Mouse (Mus musculus): ENCODE data around the gene Gabbr1. TPM values are rescaled to one million over a fixed set of nuclear protein-coding genes. Genes with fewer than 3 reads are reported as not detected.

The Gabbr1 gene
- 8.6 and 11.2 TPM in 2 replicates for polyA plus RNA-seq (2015; fragmentation: Nextera tagmentation; extraction: Ambion mirVana)

DNA sequence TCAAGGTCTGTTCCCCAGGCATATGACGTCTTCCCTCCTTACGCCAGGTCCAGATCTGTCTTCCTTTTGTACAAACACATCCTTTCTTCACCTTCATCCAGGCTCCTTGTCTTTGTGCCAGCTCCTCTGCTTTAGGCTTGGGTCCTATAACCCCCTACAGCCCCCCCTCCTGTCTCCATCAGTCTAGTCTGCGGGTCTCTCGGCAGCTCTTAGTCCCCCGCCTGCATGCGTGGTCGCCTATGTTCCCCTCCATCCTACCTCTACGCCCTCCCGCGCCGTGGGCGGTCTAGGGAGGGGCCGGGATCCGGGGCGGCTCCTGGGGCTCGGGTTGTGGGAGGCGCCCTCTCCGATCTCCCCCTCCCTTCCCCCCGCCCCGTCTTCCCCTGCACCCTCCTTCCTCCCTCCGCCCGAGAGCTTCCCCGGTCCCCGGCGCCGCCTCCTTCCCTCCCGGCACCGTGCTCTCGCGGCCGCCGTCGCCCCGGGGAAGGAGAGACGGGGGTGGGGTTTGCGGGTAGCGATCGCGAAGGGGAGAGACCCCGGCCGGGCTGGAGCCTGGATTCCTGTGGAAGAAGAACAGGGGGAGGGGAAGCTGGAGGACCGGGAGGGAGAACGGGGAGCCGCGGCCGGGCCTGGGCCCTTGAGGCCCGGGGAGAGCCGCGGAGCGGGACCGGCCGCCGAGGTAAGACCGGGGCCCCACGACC is at the start of gene Gabbr1:
Gene Gabbr1 (plus strand): TSS at position 356 of the 701 bp plus-strand sequence.
- H3K9ac ChIP-seq = peak within 1 kb of the TSS; percentile 59
- H3K36me3 ChIP-seq = no peaks in the 10 kb centered on the region
- no peaks in the 10 kb centered on the region for H3K9me3 ChIP-seq
- H3K4me1 ChIP-seq = peaks cover 30% of the 10 kb centered on the region
- H3K4me3 ChIP-seq (replicated peaks) = peak within 1 kb of the TSS; percentile 70
- peak; percentile 88 for ATAC-seq (ENCODE audit: insufficient read depth, low FRiP score, low read depth)
- peak within 1 kb of the TSS; percentile 69 for H3K27ac ChIP-seq
- under 1% methylated on average over 42 of the region's 55 CpGs for WGBS
- H3K4me2 ChIP-seq = peak within 1 kb of the TSS; percentile 96
- no peaks in the 10 kb centered on the region for H3K27me3 ChIP-seq (replicated peaks)

DNA sequence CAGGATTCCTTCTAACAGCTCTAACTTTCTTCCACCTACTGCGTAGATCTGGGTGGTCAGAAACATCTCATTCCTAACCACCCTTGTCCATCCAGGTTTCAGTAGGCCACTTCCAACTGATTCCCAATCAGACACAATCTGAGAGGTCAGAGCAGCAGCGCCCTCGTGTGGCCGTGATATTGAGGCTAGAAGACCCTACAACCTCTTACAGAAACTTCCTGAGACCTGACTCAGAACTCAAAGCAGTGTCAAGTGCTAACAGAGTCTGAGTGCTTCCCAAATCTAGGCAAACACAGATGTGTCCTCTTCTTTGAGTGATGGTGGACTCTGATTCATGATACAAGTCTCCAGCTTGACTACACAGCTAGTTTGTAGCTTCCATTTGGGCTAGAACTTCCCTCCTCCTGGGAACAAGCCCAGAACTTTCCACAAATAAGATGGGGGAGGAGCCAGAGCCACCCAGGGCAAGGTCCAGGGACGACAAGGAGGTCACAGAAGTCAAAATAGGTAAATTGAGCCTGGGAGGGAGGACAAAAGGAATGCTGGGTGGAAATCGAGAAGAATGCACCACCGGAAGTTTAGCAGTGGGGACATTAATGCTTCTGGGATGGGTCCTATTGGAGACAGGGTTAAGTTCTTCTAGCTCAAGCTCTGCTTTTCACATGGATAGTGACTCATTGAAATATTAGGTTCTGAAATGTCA is 48.6 kb upstream of the Gabbr1 start:
- no peak overlapping the region for H3K27ac ChIP-seq
- H3K4me2 ChIP-seq = no peak overlapping the region
- H3K4me3 ChIP-seq (replicated peaks) = no peak overlapping the region
- no peaks in the 10 kb centered on the region for H3K36me3 ChIP-seq
- H3K9me3 ChIP-seq = no peaks in the 10 kb centered on the region
- ATAC-seq (ENCODE audit: insufficient read depth, low FRiP score, low read depth) = no peak
- no peaks in the 10 kb centered on the region for H3K27me3 ChIP-seq (replicated peaks)
- 21% methylated on average over 7 of the region's 7 CpGs for WGBS
- H3K4me1 ChIP-seq = no peaks in the 10 kb centered on the region
- H3K9ac ChIP-seq = no peak overlapping the region

DNA sequence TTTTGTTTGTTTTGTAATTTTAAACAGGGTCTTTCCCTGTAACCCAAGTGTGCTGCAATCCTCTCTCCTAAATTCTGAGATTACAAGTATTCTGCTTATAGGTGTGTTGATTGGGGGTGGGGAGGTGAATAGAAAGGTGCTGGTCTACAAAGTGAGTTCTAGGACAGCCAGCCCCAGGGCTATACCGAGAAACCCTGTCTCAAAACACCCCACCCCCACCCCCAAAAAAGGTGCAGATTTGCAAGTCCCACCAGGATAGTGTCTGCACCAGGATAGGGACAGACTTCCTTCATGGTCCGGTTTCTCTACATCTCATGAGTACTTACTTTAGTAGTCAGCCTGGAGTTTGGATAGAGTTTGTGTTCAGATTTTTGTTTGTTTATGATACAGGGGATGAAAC is 47.3 kb upstream of the Gabbr1 start:
- Histone ChIP-seq H3K27me3 (replicated peaks) (no peaks in the 10 kb centered on the region), H3K4me3 (replicated peaks) (no peak overlapping the region), H3K36me3 (no peaks in the 10 kb centered on the region), H3K9ac (no peak overlapping the region), H3K4me1 (peaks cover 5% of the 10 kb centered on the region; the same call in 1 of the 2 replicates), H3K27ac (no peak overlapping the region), H3K9me3 (no peaks in the 10 kb centered on the region), H3K4me2 (no peak overlapping the region)
- ATAC-seq (ENCODE audit: insufficient read depth, low FRiP score, low read depth) = no peak
- WGBS = 58% methylated on average over 2 of the region's 2 CpGs

DNA sequence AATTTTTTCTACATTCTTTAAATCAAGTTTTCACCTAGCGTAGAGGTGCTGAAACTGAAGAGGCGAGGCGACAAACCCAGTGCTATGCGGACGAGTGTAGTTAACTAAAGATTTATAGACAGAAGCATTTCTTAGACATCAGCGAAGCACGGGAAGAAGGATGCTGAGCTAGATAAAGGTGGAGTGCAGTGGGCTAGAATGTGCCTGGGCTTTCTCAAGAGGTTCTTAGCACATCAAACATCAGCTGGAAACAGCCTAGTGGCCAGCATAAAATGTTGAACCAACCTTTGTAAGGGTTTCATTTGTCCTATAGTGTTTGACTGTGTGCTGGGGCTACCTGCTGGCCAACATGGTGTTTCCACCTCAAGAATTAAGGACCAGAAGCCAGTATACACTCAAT is 44.9 kb upstream of the Gabbr1 start, which contains the start of gene Zfp57:
Gene Zfp57 (plus strand): TSS at position 301 of the 400 bp plus-strand sequence.
- H3K27ac ChIP-seq = no peak within 1 kb of the TSS
- peak within 1 kb of the TSS; percentile 93 for H3K4me2 ChIP-seq
- ATAC-seq (ENCODE audit: insufficient read depth, low FRiP score, low read depth) = no peak
- H3K9me3 ChIP-seq = no peaks in the 10 kb centered on the region
- H3K27me3 ChIP-seq (replicated peaks) = no peaks in the 10 kb centered on the region
- peak within 1 kb of the TSS; percentile 66 for H3K4me3 ChIP-seq (replicated peaks)
- H3K36me3 ChIP-seq = no peaks in the 10 kb centered on the region
- 88% methylated on average over 7 of the region's 7 CpGs for WGBS
- peaks cover 5% of the 10 kb centered on the region; the same call in 1 of the 2 replicates for H3K4me1 ChIP-seq
- H3K9ac ChIP-seq = no peak within 1 kb of the TSS

DNA sequence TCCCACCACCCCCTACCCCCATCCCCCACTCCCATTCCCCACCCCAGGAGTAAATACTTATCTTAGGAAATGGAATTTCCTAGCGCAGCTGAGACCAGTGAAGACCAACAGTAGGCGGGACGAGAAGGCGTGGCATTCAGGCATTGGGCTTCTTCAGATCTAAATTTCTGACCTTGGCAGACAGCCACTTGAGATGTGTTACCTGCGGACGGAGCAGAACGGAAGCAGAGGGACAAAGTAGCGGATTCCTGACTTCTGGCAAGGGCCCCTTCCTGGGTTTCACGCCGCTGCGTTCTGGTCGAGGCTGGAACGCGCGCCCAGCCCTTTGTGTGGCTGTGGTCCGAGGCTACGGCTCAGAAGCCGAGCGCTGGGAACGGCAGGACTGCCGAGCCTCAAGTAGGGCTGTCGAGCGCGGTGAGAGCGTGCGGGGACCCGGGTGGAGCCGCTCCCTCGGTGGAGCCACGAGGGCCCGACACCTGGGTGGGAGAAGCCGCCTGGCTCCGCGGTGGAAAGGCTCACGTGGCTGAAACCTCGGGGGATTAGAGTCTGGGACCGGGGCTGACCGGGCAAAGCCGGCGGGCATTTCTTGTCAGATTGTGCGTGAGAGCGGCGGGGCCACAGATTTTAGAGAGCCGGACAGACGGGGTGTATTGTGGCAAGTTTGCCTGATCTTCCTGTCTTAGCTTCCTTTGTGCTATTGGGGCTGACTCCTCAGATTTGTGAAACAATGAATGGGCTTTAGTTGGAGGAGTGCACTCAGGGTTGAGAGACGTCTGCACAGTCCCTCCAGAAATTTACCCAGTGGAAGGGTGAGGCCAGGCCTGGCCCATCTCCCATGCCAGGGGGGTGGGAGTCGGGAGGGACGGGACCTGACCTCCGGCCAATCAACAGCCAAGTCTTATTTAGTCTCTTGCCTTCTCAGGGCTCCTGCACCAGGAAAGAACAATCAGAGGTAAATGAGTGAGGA is 43.1 kb upstream of the Gabbr1 start:
- H3K9me3 ChIP-seq = no peaks in the 10 kb centered on the region
- H3K4me3 ChIP-seq (replicated peaks) = peak overlapping the region; percentile 66
- H3K4me1 ChIP-seq = peaks cover 5% of the 10 kb centered on the region; the same call in 1 of the 2 replicates
- H3K9ac ChIP-seq = peak overlapping the region; percentile 85
- H3K27me3 ChIP-seq (replicated peaks) = no peaks in the 10 kb centered on the region
- peak; percentile 80 for ATAC-seq (ENCODE audit: insufficient read depth, low FRiP score, low read depth)
- H3K4me2 ChIP-seq = peak overlapping the region; percentile 93
- WGBS = 1% methylated on average over 49 of the region's 49 CpGs
- H3K36me3 ChIP-seq = peaks cover 5% of the 10 kb centered on the region; the same call in 1 of the 2 replicates
- H3K27ac ChIP-seq = peak overlapping the region; percentile 88

DNA sequence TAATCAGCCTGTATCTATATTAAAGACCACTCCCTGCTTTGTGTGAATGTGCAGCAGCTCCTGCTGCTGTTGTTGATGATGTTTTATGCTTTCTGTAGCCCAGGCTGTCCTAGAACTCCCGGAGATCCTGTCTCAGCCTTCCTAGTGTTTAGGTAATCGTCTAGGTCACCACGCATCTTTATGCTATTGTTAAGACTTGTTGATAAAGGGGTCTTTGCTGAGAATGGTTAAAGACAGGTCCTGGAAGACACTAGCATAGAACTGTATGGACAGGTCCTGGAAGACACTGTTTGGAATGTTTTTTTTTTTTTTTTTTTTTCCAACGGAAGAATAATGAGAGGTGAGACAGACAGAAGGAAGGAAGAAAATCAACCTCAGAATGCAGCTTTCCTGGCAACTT is 42.4 kb upstream of the Gabbr1 start:
- H3K27ac ChIP-seq = peak overlapping the region; percentile 88; the same call in 1 of the 2 replicates
- H3K36me3 ChIP-seq = peaks cover 5% of the 10 kb centered on the region; the same call in 1 of the 2 replicates
- H3K4me3 ChIP-seq (replicated peaks) = peak overlapping the region; percentile 66
- peaks cover 5% of the 10 kb centered on the region; the same call in 1 of the 2 replicates for H3K4me1 ChIP-seq
- H3K4me2 ChIP-seq = peak overlapping the region; percentile 93
- H3K9me3 ChIP-seq = no peaks in the 10 kb centered on the region
- no peaks in the 10 kb centered on the region for H3K27me3 ChIP-seq (replicated peaks)
- 24% methylated on average over 4 of the region's 4 CpGs for WGBS
- no peak for ATAC-seq (ENCODE audit: insufficient read depth, low FRiP score, low read depth)
- peak overlapping the region; percentile 85 for H3K9ac ChIP-seq

DNA sequence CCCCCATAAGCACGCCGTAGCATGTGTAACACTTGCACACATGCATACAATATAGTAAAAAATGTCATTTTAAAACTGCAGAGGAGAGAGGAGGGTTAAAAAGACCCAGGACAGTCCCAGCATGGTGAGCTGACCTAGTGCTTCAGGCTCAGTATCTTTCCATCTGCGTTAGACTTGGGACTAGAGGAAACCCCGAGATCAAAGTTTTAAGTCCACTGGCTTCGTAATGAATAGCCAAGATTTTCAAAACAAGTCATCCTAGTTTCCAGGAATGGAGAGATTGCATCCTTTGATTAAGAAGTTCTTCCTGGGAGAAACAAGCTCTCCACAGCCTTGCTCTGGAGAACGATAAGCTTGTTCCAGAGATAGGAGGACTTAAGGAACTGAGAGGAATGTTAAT is 37.6 kb upstream of the Gabbr1 start:
- Histone ChIP-seq H3K4me3 (replicated peaks) (no peak overlapping the region), H3K27ac (no peak overlapping the region), H3K4me2 (no peak overlapping the region), H3K4me1 (peaks cover 3% of the 10 kb centered on the region; the same call in 1 of the 2 replicates), H3K27me3 (replicated peaks) (no peaks in the 10 kb centered on the region), H3K9ac (no peak overlapping the region), H3K36me3 (peaks cover 11% of the 10 kb centered on the region; the same call in 1 of the 2 replicates), H3K9me3 (no peaks in the 10 kb centered on the region)
- WGBS = 90% methylated on average over 6 of the region's 6 CpGs
- ATAC-seq (ENCODE audit: insufficient read depth, low FRiP score, low read depth) = no peak

DNA sequence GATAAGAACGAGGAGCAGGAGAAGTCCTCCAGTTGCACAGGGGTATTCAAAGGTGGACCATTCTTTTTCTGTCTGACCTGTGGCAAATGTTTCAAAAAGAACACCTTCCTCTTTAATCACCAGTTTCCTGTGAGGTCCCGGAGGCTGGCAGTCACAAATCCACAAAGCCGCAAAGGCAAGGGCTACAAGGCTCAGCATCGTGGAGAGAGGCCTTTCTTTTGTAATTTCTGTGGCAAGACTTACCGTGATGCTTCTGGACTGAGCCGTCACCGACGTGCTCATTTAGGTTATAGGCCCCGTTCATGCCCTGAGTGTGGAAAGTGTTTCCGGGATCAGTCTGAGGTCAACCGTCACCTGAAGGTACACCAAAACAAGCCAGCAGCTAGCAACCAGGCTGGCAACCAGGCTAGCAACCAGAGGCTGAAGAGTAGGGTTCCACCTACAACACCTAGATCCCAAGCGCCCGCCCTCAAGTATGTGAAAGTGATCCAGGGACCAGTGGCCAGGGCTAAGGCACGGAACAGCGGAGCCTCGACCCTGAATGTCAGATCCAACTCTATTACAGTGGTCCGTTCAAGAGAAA is 36.2 kb upstream of the Gabbr1 start:
- no peaks in the 10 kb centered on the region for H3K4me1 ChIP-seq
- H3K27ac ChIP-seq = no peak overlapping the region
- no peaks in the 10 kb centered on the region for H3K27me3 ChIP-seq (replicated peaks)
- H3K4me3 ChIP-seq (replicated peaks) = no peak overlapping the region
- no peak overlapping the region for H3K4me2 ChIP-seq
- H3K9ac ChIP-seq = no peak overlapping the region
- 89% methylated on average over 17 of the region's 17 CpGs for WGBS
- no peaks in the 10 kb centered on the region for H3K9me3 ChIP-seq
- no peak for ATAC-seq (ENCODE audit: insufficient read depth, low FRiP score, low read depth)
- H3K36me3 ChIP-seq = peaks cover 11% of the 10 kb centered on the region; the same call in 1 of the 2 replicates

DNA sequence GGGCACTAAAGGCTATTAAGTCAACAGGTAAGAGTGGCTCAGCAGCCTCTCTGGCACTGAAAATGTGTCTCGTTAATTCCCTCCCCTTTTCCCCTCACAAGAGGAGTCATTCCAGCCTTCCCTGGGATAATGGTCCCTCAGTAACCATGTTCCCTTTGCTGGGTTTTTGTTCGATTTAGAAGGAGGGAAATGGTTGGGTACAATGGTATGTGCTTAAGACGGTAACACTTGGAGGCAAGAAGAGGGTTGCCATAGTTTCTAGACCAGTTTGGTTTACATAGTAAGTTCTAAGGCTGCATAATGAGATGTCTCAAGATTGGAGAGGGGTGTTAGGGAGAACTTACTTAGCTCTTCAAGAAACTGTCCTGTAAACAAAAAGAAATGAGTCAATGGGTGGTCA is 34.0 kb upstream of the Gabbr1 start:
- H3K9me3 ChIP-seq = no peaks in the 10 kb centered on the region
- H3K9ac ChIP-seq = no peak overlapping the region
- 80% methylated on average over 3 of the region's 3 CpGs for WGBS
- H3K27me3 ChIP-seq (replicated peaks) = no peaks in the 10 kb centered on the region
- H3K4me1 ChIP-seq = no peaks in the 10 kb centered on the region
- no peak overlapping the region for H3K4me2 ChIP-seq
- no peak for ATAC-seq (ENCODE audit: insufficient read depth, low FRiP score, low read depth)
- H3K36me3 ChIP-seq = peaks cover 11% of the 10 kb centered on the region; the same call in 1 of the 2 replicates
- no peak overlapping the region for H3K27ac ChIP-seq
- H3K4me3 ChIP-seq (replicated peaks) = no peak overlapping the region

DNA sequence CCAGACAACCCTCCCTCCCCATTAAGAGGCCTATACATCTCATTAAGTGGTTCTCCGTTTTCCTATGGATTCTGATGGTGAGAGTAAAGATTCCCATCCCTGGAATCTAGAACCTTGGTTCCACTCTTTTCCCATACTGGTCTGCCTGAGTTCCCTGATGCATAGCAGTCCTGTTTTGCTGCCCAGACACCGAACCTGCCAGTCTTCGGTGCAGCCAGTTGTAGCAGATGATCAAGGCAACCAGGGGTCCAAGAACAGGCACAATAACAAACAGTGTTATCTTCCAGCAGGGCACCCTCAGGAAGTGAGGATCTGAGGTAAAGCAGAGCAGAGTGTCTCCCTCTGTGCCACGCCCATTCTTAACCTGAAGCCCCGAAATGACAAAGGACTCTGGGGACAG is 33.6 kb upstream of the Gabbr1 start:
- WGBS = 62% methylated on average over 5 of the region's 5 CpGs
- no peak overlapping the region for H3K4me2 ChIP-seq
- H3K27ac ChIP-seq = no peak overlapping the region
- no peaks in the 10 kb centered on the region for H3K9me3 ChIP-seq
- H3K36me3 ChIP-seq = peaks cover 10% of the 10 kb centered on the region; the same call in 1 of the 2 replicates
- no peaks in the 10 kb centered on the region for H3K4me1 ChIP-seq
- no peak overlapping the region for H3K4me3 ChIP-seq (replicated peaks)
- ATAC-seq (ENCODE audit: insufficient read depth, low FRiP score, low read depth) = no peak
- H3K9ac ChIP-seq = no peak overlapping the region
- H3K27me3 ChIP-seq (replicated peaks) = no peaks in the 10 kb centered on the region

DNA sequence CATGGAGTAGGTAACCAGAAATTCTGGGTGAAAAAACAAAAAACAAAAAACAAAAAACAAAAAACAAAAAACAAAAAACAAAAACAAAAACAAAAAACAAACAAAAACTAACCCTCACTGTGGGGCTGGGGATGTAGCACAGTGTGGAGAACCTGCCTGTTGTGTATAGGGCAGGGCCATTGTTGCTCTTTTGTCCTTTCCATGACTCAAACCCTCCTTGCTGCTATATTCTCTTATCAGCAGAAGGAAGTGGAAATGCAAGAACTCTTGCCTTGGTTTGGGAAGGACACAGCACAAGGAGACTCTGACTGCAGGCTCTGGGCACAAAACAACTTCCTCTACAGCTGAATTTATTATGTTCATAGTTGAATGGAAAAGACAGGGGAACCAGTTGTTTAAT is 29.4 kb upstream of the Gabbr1 start:
- no peak overlapping the region for H3K9ac ChIP-seq
- ATAC-seq (ENCODE audit: insufficient read depth, low FRiP score, low read depth) = no peak

More for the DNA sequence above, 29.4 kb upstream of the Gabbr1 start:
- no peak overlapping the region; the same call in 1 of the 2 replicates for H3K27ac ChIP-seq
- no peaks in the 10 kb centered on the region for H3K9me3 ChIP-seq
- no peak overlapping the region for H3K4me3 ChIP-seq (replicated peaks)
- no peaks in the 10 kb centered on the region for H3K4me1 ChIP-seq
- H3K27me3 ChIP-seq (replicated peaks) = no peaks in the 10 kb centered on the region
- no peak overlapping the region for H3K4me2 ChIP-seq
- H3K36me3 ChIP-seq = no peaks in the 10 kb centered on the region
